Mouse (Mus musculus): ENCODE data around the gene Tmub2.

DNA sequence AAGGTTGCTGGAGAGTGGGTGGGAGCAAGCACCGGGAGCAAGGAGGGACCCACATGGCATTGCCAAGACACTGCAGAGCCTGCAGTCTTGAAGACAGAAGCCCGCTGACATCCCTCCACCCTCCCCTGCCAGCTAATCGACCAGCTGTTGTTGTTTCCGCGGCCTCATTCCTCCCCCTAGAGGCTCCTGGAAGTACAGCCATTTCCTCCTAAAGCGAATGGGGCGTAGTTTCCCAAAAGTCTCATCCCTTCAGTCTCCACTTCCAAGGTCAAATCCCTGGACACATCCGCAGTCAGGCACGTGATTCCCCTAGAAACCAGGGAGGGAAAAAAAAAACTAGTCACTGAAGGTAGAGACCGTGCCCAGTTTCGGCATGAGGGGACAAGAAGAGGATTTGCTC is 17.3 kb upstream of the Tmub2 start:
- TF ChIP-seq FLI1 (IDR thresholded peaks at IDR 0.05; ENCODE audit: low read length), result no peak
- no peak for TF ChIP-seq GATA1 (IDR thresholded peaks at IDR 0.05; ENCODE audit: borderline replicate concordance, low read length)
